Mouse (Mus musculus) liver, adult 2 months (tissue): ENCODE results near the gene Ttc3.

Experiments used
- CTCF ChIP-seq: fragments of 200-500 bp; IDR thresholded peaks from 2 replicates; pipeline ENCODE4 v1.5.1; 2011; ENCODE audit warnings: low read depth, low read length, control low read depth
- POLR2A ChIP-seq: fragments of 200-500 bp; IDR thresholded peaks from 2 replicates; pipeline ENCODE4 v1.6.1; 2011; ENCODE audit warnings: low read length, control low read depth; ENCODE audit not compliant: insufficient read depth; ENCODE audit errors: extremely low read depth

- TF ChIP-seq CTCF, result no peak
- no peak for TF ChIP-seq POLR2A
These were observed 43.7 kb downstream of the Ttc3 start for GRCm38 (mm10) chr16:94414151-94414550.
